Mouse (Mus musculus): Measurements from ENCODE around the gene Olfr826.

- TF ChIP-seq CTCF (IDR thresholded peaks at IDR 0.05; ENCODE audit: low read depth, low read length) (no peak), EP300 (IDR thresholded peaks at IDR 0.05; ENCODE audit: insufficient read depth, low read depth, low read length) (no peak), POLR2A (IDR thresholded peaks at IDR 0.05; ENCODE audit: insufficient read depth, low read length) (no peak)
Observed at GRCm38 (mm10) chr10:130184086-130184485, at the start of gene Olfr826.

All from ES-Bruce4 (cell line).